Mouse (Mus musculus): ENCODE measurements around the gene Pbp2.

- TF ChIP-seq GATA1 (IDR thresholded peaks at IDR 0.05; ENCODE audit: borderline replicate concordance, low read length): no peak
- no peak for TF ChIP-seq FLI1 (IDR thresholded peaks at IDR 0.05; ENCODE audit: low read length)
Observed at GRCm38 (mm10) chr6:135292391-135292790, 17.8 kb downstream of the Pbp2 start.
